Mouse (Mus musculus): ENCODE results near the gene Wdr74.
"Not testable (repeated sequence)": the region's sequence is repeated elsewhere in the genome, so short reads cannot be mapped to it uniquely, and the experiment has no call there.

- peak; percentile 23; the same call in 1 of the 2 replicates for TF ChIP-seq CTCF (IDR thresholded peaks at IDR 0.05)
- TF ChIP-seq POLR2A, EP300 (IDR thresholded peaks at IDR 0.05; ENCODE audit: insufficient read depth, low read depth, low read length): not testable (repeated sequence)
Measured at GRCm38 (mm10) chr19:8719037-8719436, 16.6 kb upstream of the Wdr74 start.
